Mouse (Mus musculus) ES-E14 (cell line): ENCODE measurements around the gene Mast1. TPM values are rescaled to one million over a fixed set of nuclear protein-coding genes. Genes with fewer than 3 reads are reported as not detected.

ENCODE experiments used
- DNase-seq: peaks from one replicate; pipeline ENCODE4 v3.0.0-alpha.2; 2013; ENCODE audit warnings: low read depth, low spot score
- H3K27ac ChIP-seq: 2 replicates; pipeline ENCODE4 v1.5.1; 2012; ENCODE audit warnings: low read depth, mild to moderate bottlenecking, low read length, moderate library complexity, mixed read lengths; ENCODE audit not compliant: poor library complexity, insufficient read depth, severe bottlenecking
- H3K36me3 ChIP-seq: 2 replicates; pipeline ENCODE4 v1.6.1; 2012; ENCODE audit warnings: mild to moderate bottlenecking, low read length, moderate library complexity, mixed read lengths; ENCODE audit not compliant: control insufficient read depth, poor library complexity, insufficient read depth, severe bottlenecking
- H3K4me1 ChIP-seq, 2 experiments: fragments of 150-350 bp in 1 of 2; sonication (generic) in 1 of 2; 2 replicates each; pipeline ENCODE4 v1.6.1; 2012; ENCODE audit warnings: low read length in 2 of 2, mild to moderate bottlenecking in 1 of 2, mixed read lengths in 1 of 2; ENCODE audit not compliant: control insufficient read depth in 2 of 2, insufficient read depth in 2 of 2, poor library complexity in 1 of 2
- H3K4me3 ChIP-seq, 2 experiments: fragments of 150-350 bp in 1 of 2; sonication (generic) in 1 of 2; 2 replicates each; pipeline ENCODE4 v1.5.1; 2012; ENCODE audit warnings: low read length in 2 of 2, low read depth in 1 of 2, mild to moderate bottlenecking in 1 of 2, mixed read lengths in 1 of 2; ENCODE audit not compliant: insufficient read depth in 1 of 2, poor library complexity in 1 of 2, severe bottlenecking in 1 of 2
- H3K9ac ChIP-seq: 2 replicates; pipeline ENCODE4 v1.6.1; 2012; ENCODE audit warnings: low read depth, mild to moderate bottlenecking, low read length, mixed read lengths; ENCODE audit not compliant: poor library complexity, insufficient read depth, severe bottlenecking
- H3K9me3 ChIP-seq: fragments of 150-350 bp; sonication (generic); 2 replicates; pipeline ENCODE4 v1.6.1; 2012; ENCODE audit warnings: low read depth, mild to moderate bottlenecking, low read length; ENCODE audit not compliant: control insufficient read depth, insufficient read depth
- CHD2 ChIP-seq: IDR thresholded peaks from 2 replicates; pipeline ENCODE4 v1.6.1; 2014; ENCODE audit warnings: mild to moderate bottlenecking, low read depth, low read length, inconsistent platforms
- HCFC1 ChIP-seq: IDR thresholded peaks from 2 replicates; pipeline ENCODE4 v1.6.1; 2012; ENCODE audit warnings: low read length, inconsistent platforms, borderline replicate concordance; ENCODE audit not compliant: insufficient read depth
- MAFK ChIP-seq: IDR thresholded peaks from 2 replicates; pipeline ENCODE4 v1.6.1; 2014; ENCODE audit warnings: mild to moderate bottlenecking, low read depth, low read length, inconsistent platforms; ENCODE audit not compliant: insufficient read depth
- ZC3H11A ChIP-seq: IDR thresholded peaks from 2 replicates; pipeline ENCODE4 v1.6.1; 2012; ENCODE audit warnings: low read depth, mild to moderate bottlenecking, inconsistent platforms, low read length, borderline replicate concordance
- ZNF384 ChIP-seq: IDR thresholded peaks from 2 replicates; pipeline ENCODE4 v1.6.1; 2012; ENCODE audit warnings: low read depth, low read length, inconsistent platforms
- in situ Hi-C, 2 experiments: fragments of 600-800 bp; cut with MboI; formaldehyde crosslinking; loops; one replicate each; pipeline ENCODE4 v1.15.1; 2025; ENCODE audit warnings: low sequenced_read_pairs in 2 of 2, inconsistent platforms in 1 of 2; ENCODE audit not compliant: unreplicated experiment in 2 of 2
- total RNA-seq: library from RNA; depleted of rRNA; stranded (reverse); fragments of 300-350 nt; gene quantifications from 2 replicates; pipeline ENCODE4 v1.2.3, GENCODE M21; 2012

Mast1 gene
- total RNA-seq, 1 experiment = 1.4 TPM

DNA sequence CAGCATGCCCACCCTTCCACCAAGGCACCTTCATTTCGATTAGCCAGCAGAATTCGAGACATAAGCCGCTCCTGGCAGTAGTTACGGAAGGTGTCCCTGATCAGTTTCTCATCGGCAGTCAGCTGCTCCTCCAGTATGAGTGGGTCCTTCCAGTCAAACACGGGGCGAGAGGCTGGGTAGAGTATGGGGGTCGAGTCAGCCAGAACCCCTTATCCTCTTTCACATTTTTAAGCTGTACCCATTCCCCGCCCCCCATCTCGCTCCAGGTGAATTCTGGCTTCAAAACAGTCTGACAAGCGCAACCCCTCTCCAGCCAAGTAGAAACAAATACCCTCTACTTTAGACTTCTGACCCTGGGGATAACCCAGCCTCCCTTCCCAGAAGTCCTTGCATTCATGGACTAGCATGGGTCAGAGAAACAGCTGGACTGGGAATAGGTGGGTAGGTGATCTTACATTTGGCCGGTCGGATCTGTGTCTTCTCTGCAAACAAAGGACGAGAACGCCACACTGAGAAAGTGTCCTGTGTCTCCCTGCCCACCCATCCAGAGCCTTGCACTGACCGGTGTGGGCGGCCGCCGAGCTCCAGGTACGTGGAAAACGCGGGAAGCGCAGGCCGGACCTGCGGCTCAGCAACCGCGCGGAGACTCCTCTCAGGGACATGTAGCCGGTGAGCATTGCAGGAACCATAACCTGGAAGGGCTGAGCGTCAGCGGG, 44.0 kb downstream of the Mast1 start:
- peak overlapping the region; percentile 72 to 88 for H3K4me3 ChIP-seq
- in situ Hi-C loops = no loop called here
- DNase-seq = no peak
- peaks cover 17% of the 10 kb centered on the region; the same call in 1 of the 2 replicates for H3K36me3 ChIP-seq
- H3K9ac ChIP-seq = peak overlapping the region; percentile 77
- H3K9me3 ChIP-seq = no peaks in the 10 kb centered on the region
- no peak overlapping the region for H3K27ac ChIP-seq
- no peak for TF ChIP-seq ZC3H11A
- no peak for TF ChIP-seq ZNF384
- TF ChIP-seq HCFC1 = no peak
- no peak for TF ChIP-seq MAFK
- no peak for TF ChIP-seq CHD2
- no peaks in the 10 kb centered on the region; a peak in 1 of 4 replicates for H3K4me1 ChIP-seq

DNA sequence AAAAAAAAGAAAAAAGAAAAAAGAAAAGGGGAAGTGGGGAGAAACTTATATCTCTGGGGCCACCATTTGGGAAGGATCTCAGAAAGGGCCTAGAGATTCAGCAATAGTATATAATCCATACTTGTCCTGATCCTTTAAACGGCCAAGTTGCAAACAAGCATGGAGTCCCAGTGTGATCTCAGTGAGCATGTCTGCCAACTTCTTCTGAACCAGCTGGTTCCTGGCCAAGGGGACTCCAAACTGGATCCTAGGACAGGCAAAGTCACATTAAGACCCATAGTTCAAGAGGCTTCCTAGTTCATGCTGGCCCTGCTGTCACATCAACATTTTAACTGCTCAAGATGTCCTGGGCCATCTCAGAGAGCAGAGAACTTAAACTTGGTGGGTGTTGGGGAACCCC, 48.0 kb downstream of the Mast1 start:
- no peaks in the 10 kb centered on the region for H3K9me3 ChIP-seq
- H3K4me1 ChIP-seq = no peaks in the 10 kb centered on the region; a peak in 1 of 4 replicates
- TF ChIP-seq HCFC1 (no peak), ZNF384 (no peak), MAFK (no peak), ZC3H11A (no peak), CHD2 (no peak)
- no peak overlapping the region for H3K4me3 ChIP-seq
- DNase-seq = no peak
- in situ Hi-C loops = no loop called here
- H3K36me3 ChIP-seq = peaks cover 34% of the 10 kb centered on the region
- no peak overlapping the region for H3K9ac ChIP-seq
- H3K27ac ChIP-seq = no peak overlapping the region

DNA sequence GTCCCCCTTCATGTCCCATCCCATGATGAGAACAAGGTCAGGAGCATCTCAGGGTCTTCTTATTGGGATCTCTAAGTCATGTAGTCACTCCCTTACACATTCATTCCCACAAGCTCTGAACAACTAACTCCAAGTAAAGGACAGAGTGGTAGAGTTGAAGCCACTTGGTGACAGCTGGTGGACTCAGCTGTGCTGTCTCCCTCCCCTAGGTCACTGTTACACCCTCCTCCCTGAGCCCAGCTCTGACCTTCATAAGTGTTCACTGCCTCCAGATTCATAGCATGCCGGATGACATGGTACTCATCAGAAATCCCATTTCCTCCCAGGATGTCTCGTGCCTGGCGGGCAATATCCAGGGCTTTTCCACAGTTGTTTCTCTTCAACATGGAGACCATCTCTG, 48.9 kb downstream of the Mast1 start:
- no peak for DNase-seq
- Histone ChIP-seq H3K36me3 (peaks cover 34% of the 10 kb centered on the region), H3K27ac (no peak overlapping the region), H3K4me3 (no peak overlapping the region), H3K9ac (no peak overlapping the region), H3K9me3 (no peaks in the 10 kb centered on the region), H3K4me1 (no peaks in the 10 kb centered on the region; a peak in 1 of 4 replicates)
- TF ChIP-seq CHD2 (no peak), ZNF384 (no peak), HCFC1 (no peak), MAFK (no peak), ZC3H11A (no peak)
- in situ Hi-C loops = no loop called here

DNA sequence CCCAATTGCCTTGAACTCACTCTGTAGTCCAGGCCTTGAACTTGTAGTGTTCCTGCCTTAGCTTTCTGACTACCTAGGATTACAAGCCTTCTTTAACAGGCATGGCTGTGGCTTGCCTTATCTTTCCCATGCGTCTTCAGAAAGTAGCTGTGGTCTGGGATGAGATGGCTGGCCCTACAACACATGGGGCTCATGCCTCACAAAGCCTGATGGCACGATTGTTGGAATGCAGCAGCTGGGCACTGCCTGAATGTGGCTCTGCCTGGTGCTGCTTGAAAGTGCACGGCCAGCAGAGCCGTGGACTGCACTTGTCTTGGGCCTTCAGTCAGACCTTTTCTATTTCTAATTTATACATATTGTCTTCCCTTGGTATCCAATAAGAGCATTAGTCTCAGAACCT, 52.4 kb downstream of the Mast1 start:
- no peak for DNase-seq
- Histone ChIP-seq H3K4me3 (no peak overlapping the region), H3K27ac (no peak overlapping the region), H3K4me1 (no peaks in the 10 kb centered on the region), H3K9ac (no peak overlapping the region), H3K9me3 (no peaks in the 10 kb centered on the region), H3K36me3 (peaks cover 27% of the 10 kb centered on the region)
- no peak for TF ChIP-seq ZC3H11A
- TF ChIP-seq MAFK = no peak
- TF ChIP-seq CHD2 = no peak
- in situ Hi-C loops = no loop called here
